In genomic region chr6:78967641-78968040, GRCm38 (mm10) we compare ENCODE assay signal across 19 mouse cellular contexts.
"Had no signal": no experiment of that assay in that cellular context is flagged by ENCODE, and none has a peak within 500 bp of the region (broad histone marks: within the 10 kb centered on the region; RNA-seq: fewer than 3 reads in every experiment).

No protein-coding gene starts in this region.

- H3K4me1 ChIP-seq: liver, embryonic 13.5 days; liver, embryonic 15.5 days; lung, embryonic 15.5 days; megakaryocyte, embryonic 14.5 days; midbrain, embryonic 13.5 days; midbrain, embryonic 15.5 days; stomach, embryonic 15.5 days had no signal

- H3K27me3 ChIP-seq: liver, embryonic 13.5 days; liver, embryonic 15.5 days; lung, embryonic 15.5 days; megakaryocyte, embryonic 14.5 days; midbrain, embryonic 13.5 days; midbrain, embryonic 15.5 days; stomach, embryonic 15.5 days had no signal

- ATAC-seq: liver, postnatal 0 days; lung, postnatal 0 days; midbrain, embryonic 13.5 days; midbrain, embryonic 15.5 days had no signal

- H3K9me3 ChIP-seq: liver, embryonic 13.5 days; liver, embryonic 15.5 days; lung, embryonic 15.5 days; megakaryocyte, embryonic 14.5 days; midbrain, embryonic 13.5 days; midbrain, embryonic 15.5 days; stomach, embryonic 15.5 days had no signal

- DNase-seq: liver, embryonic 13.5 days; liver, postnatal 0 days; lung, adult 2 months; lung, postnatal 14 days; lung, postnatal 36 days; right cerebral cortex, postnatal 14 days; thymus, adult 2 months; thymus, postnatal 25 days had no signal

- H3K27ac ChIP-seq: liver, embryonic 13.5 days; liver, embryonic 15.5 days; lung, embryonic 15.5 days; macrophage; midbrain, embryonic 13.5 days; midbrain, embryonic 15.5 days; stomach, embryonic 15.5 days; stomach, postnatal 0 days had no signal

- H3K4me2 ChIP-seq: liver, embryonic 11.5 days; liver, embryonic 13.5 days; liver, embryonic 15.5 days; lung, embryonic 15.5 days; midbrain, embryonic 11.5 days; midbrain, embryonic 13.5 days; midbrain, embryonic 15.5 days; stomach, embryonic 15.5 days had no signal

- H3K4me3 ChIP-seq: liver, embryonic 13.5 days; liver, embryonic 15.5 days; lung, embryonic 15.5 days; megakaryocyte, embryonic 14.5 days; midbrain, embryonic 13.5 days; midbrain, embryonic 15.5 days; stomach, embryonic 15.5 days had no signal

- H3K9ac ChIP-seq: liver, embryonic 13.5 days; liver, embryonic 15.5 days; liver, postnatal 0 days; lung, embryonic 15.5 days; midbrain, embryonic 13.5 days; midbrain, embryonic 15.5 days; stomach, embryonic 15.5 days had no signal

- H3K36me3 ChIP-seq: liver, embryonic 13.5 days; liver, embryonic 15.5 days; lung, embryonic 15.5 days; midbrain, embryonic 13.5 days; midbrain, embryonic 15.5 days; stomach, embryonic 15.5 days had no signal
